Comparison of ENCODE assay signal across 20 mouse cellular contexts in the genomic region with DNA sequence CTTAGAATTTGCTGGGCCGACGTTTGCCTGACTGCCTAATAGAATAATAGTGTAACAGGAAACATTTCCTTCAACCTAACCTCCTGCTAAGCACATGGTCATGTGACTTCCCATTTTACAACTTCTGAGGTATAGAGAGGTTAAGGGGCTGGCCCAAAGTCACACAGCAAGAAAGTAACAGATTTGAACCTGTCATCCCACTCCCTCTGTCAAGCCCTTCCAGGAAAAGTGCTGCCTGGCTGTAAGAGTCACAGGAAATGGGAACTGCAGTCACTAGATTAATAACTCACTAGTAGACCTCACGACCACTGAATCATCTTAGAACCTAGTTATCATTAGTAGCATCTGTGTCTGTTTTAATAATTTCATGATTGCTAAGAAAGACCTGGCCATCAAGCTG. TPM values are rescaled to one million over a fixed set of nuclear protein-coding genes. Genes with fewer than 3 reads are reported as not detected.
DNase-seq lines count a peak whose midpoint lies in the region; ATAC-seq and TF ChIP-seq lines count a peak whose summit lies in the region.
"Had no signal": no experiment of that assay in that cellular context is flagged by ENCODE, and none has a peak within 500 bp of the region (broad histone marks: within the 10 kb centered on the region; RNA-seq: fewer than 3 reads in every experiment).

No protein-coding gene starts in this region.

- H3K9ac ChIP-seq in forebrain, embryonic 16.5 days (replicated peaks; ENCODE audit: low read depth, low read length), result no peak overlapping the region
- H3K9ac ChIP-seq: hindbrain, embryonic 14.5 days; midbrain, embryonic 12.5 days had no signal

- no peaks in the 10 kb centered on the region for H3K36me3 ChIP-seq in spleen, adult 2 months (ENCODE audit: control insufficient read depth, insufficient read depth, low read length)
- H3K36me3 ChIP-seq in forebrain, embryonic 16.5 days (ENCODE audit: control insufficient read depth, insufficient read depth), result no peaks in the 10 kb centered on the region
- H3K36me3 ChIP-seq: forebrain, embryonic 10.5 days; midbrain, embryonic 12.5 days had no signal

- H3K4me2 ChIP-seq in forebrain, embryonic 16.5 days (ENCODE audit: low read length), result no peak overlapping the region
- H3K4me2 ChIP-seq: hindbrain, embryonic 14.5 days; midbrain, embryonic 12.5 days had no signal

- DNase-seq in spleen, adult 2 months (ENCODE audit: low read depth in 1 of 2, low spot score in 2 of 2), result peak in 1 of 2 experiments; percentile 40
- no peak for DNase-seq in spleen, postnatal 10 days (ENCODE audit: low spot score in 2 of 2)
- DNase-seq in B cell, adult 2 months, result peak; percentile 4 to 17
- DNase-seq in T-cell, adult 2 months (ENCODE audit: low spot score), result peak; percentile 19
- DNase-seq in heart, postnatal 14 days, result no peak
- no peak for DNase-seq in kidney, adult 11 months
- DNase-seq: adrenal gland, postnatal 14 days; cerebellum, adult 9-11 months; gastrocnemius, postnatal 14 days; kidney, adult 18-20 months; kidney, postnatal 14 days; lung, adult 18-20 months; lung, postnatal 36 days; right cerebral cortex, postnatal 25 days had no signal

- H3K4me1 ChIP-seq in spleen, adult 2 months (ENCODE audit: control insufficient read depth, insufficient read depth, insufficient read length), result peaks cover 7% of the 10 kb centered on the region; the same call in 1 of the 2 replicates
- no peaks in the 10 kb centered on the region for H3K4me1 ChIP-seq in forebrain, embryonic 16.5 days (replicated peaks; ENCODE audit: control insufficient read depth, insufficient read depth, low read length)
- H3K4me1 ChIP-seq: midbrain, embryonic 12.5 days had no signal

- ATAC-seq in megakaryocyte, adult 5-6 weeks (ENCODE audit: poor library complexity, severe bottlenecking), result peak; percentile 38; the same call in 1 of the 2 replicates
- no peak for ATAC-seq in forebrain, embryonic 16.5 days

- no peak for TF ChIP-seq POLR2A in spleen, adult 2 months (IDR thresholded peaks at IDR 0.05; ENCODE audit: low read depth, low read length)

- no peak overlapping the region for H3K4me3 ChIP-seq in spleen, adult 2 months (ENCODE audit: extremely low read depth, insufficient read depth, insufficient read length)
- no peak overlapping the region for H3K4me3 ChIP-seq in forebrain, embryonic 16.5 days (replicated peaks; ENCODE audit: low read length)
- H3K4me3 ChIP-seq: forebrain, embryonic 10.5 days; left cerebral cortex, adult 2 months; midbrain, embryonic 12.5 days had no signal

- 16% methylated on average over 3 of the region's 3 CpGs for WGBS in spleen, adult 2 months
- WGBS in forebrain, embryonic 16.5 days, result 71% methylated on average over 3 of the region's 3 CpGs

- H3K27ac ChIP-seq in spleen, adult 2 months (ENCODE audit: insufficient read depth, low read length), result peak overlapping the region; percentile 71; the same call in 1 of the 2 replicates
- H3K27ac ChIP-seq in forebrain, embryonic 16.5 days (ENCODE audit: low read length), result no peak overlapping the region
- H3K27ac ChIP-seq: forebrain, embryonic 10.5 days; hindbrain, embryonic 14.5 days; left cerebral cortex, adult 2 months; midbrain, embryonic 12.5 days had no signal

- no peaks in the 10 kb centered on the region for H3K27me3 ChIP-seq in spleen, adult 2 months (ENCODE audit: control insufficient read depth, insufficient read depth, low read length)
- no peaks in the 10 kb centered on the region for H3K27me3 ChIP-seq in forebrain, embryonic 16.5 days (replicated peaks; ENCODE audit: control insufficient read depth, insufficient read depth, low read length)
- H3K27me3 ChIP-seq: midbrain, embryonic 12.5 days had no signal

- no peak for TF ChIP-seq CTCF in spleen, adult 2 months (IDR thresholded peaks at IDR 0.05; ENCODE audit: extremely low read depth, insufficient read depth, insufficient read length, insufficient replicate concordance)

- intact Hi-C loops in heart, postnatal 14 days (cut with DNase I), result loop anchor here (5.0 kb wide), 1 partner anchor 159 kb away; no protein-coding TSS in a partner anchor

- no peaks in the 10 kb centered on the region for H3K9me3 ChIP-seq in forebrain, embryonic 16.5 days (ENCODE audit: control insufficient read depth, low read length)
- H3K9me3 ChIP-seq: forebrain, embryonic 10.5 days; midbrain, embryonic 12.5 days had no signal

RNA-seq across cellular contexts. Expression of a gene that starts 21.4 kb away (rescaled TPM):
- polyA plus RNA-seq in spleen, adult 2 months (2012; rRNA removed), result 3.8 and 3.9 TPM in 2 replicates
- total RNA-seq in megakaryocyte, adult 5-6 weeks (2015), result 2.0 and 2.9 TPM in 2 replicates
- total RNA-seq in megakaryocyte, adult 5-6 weeks (2017), result 2.8 and 6.5 TPM in 2 replicates
- total RNA-seq in heart, postnatal 14 days (2021), result 1 to 10 TPM; 3.1 to 4.1 TPM
- polyA plus RNA-seq in forebrain, embryonic 16.5 days (2015; fragmentation: Nextera tagmentation; extraction: Ambion mirVana), result 4.5 and 4.8 TPM in 2 replicates

Comparison
In these comparisons a context has a peak if more than half of its experiments do, and no peak if none do; other contexts are left out.
1. DNase-seq: peak in B cell, adult 2 months (2 of 2) and T-cell, adult 2 months (single experiment); none in spleen, postnatal 10 days (0 of 2), heart, postnatal 14 days (0 of 2) and kidney, adult 11 months (single experiment).